8 mouse cellular contexts compared by ENCODE assay signal in the genomic region with DNA sequence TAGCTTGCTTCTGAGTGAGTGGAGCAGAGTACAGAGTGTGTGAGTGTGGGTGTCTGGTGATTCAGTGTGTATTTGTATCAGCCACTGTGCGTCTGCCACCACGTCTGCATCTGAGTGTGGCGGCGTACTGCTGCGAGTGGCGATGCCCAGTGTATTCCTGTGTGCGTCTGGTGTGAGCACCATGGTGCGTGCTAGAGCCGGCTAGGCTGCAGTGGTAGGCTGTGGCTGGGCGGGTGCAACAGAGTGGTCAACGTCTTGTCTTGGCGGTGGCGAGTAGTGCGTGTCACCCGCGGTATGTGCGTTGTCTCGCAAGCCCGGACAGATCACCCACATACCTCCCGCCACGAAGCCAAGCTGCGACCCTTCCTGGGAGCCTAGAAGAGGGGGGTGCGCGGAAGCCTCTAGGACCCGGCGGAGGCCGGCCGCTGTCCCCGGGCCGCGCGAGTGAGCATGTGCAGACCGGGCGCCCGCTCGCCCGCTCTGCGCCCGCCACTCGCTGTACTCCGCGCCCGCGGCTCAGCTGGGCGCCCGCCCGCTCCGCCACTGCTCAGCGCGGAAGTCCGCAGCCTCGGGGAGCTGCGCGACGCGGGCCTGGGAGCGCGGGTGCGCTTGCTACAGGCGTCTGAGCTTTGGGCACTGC. TPM values are rescaled to one million over a fixed set of nuclear protein-coding genes. Genes with fewer than 3 reads are reported as not detected.
DNase-seq lines count a peak whose midpoint lies in the region; ATAC-seq and TF ChIP-seq lines count a peak whose summit lies in the region.

No protein-coding gene starts in this region.

- no peaks in the 10 kb centered on the region for H3K9me3 ChIP-seq in intestine, postnatal 0 days (ENCODE audit: control insufficient read depth)
- H3K9me3 ChIP-seq in limb, embryonic 10.5 days (replicated peaks) = no peaks in the 10 kb centered on the region
- no peaks in the 10 kb centered on the region for H3K9me3 ChIP-seq in midbrain, embryonic 15.5 days

- H3K27ac ChIP-seq in intestine, postnatal 0 days (ENCODE audit: low read depth, low read length) = no peak overlapping the region
- peak overlapping the region; percentile 50 for H3K27ac ChIP-seq in limb, embryonic 10.5 days
- H3K27ac ChIP-seq in midbrain, embryonic 15.5 days = peak overlapping the region; percentile 87

- H3K27me3 ChIP-seq in intestine, postnatal 0 days (replicated peaks; ENCODE audit: control insufficient read depth, insufficient read depth, low read length) = peaks cover 27% of the 10 kb centered on the region
- H3K27me3 ChIP-seq in limb, embryonic 10.5 days (ENCODE audit: low read depth, poor library complexity, severe bottlenecking) = peaks cover 63% of the 10 kb centered on the region
- no peaks in the 10 kb centered on the region for H3K27me3 ChIP-seq in midbrain, embryonic 15.5 days (replicated peaks)

- peak; percentile 41 to 84 for DNase-seq in adrenal gland, adult (ENCODE audit: inconsistent age in 2 of 2, low spot score in 1 of 2)
- DNase-seq in adrenal gland, adult 8-10 months = no peak
- DNase-seq in cerebellum, adult 9-10 months = peak; percentile 74
- DNase-seq in frontal cortex, postnatal 14 days (ENCODE audit: low spot score in 2 of 2) = peak; percentile 53 to 55
- DNase-seq in limb, embryonic 10.5 days (ENCODE audit: low spot score) = peak; percentile 66
- peak; percentile 76 for DNase-seq in thymus, postnatal 14 days

- ATAC-seq in intestine, postnatal 0 days = no peak
- peak; percentile 93 for ATAC-seq in midbrain, embryonic 15.5 days (replicated peaks)

- no peak overlapping the region for H3K9ac ChIP-seq in intestine, postnatal 0 days (ENCODE audit: low read depth, low read length)
- peak overlapping the region; percentile 95 for H3K9ac ChIP-seq in midbrain, embryonic 15.5 days

- H3K4me1 ChIP-seq in intestine, postnatal 0 days (replicated peaks; ENCODE audit: control insufficient read depth, insufficient read depth, low read length) = no peaks in the 10 kb centered on the region; the same call in 1 of the 2 replicates
- peaks cover 18% of the 10 kb centered on the region for H3K4me1 ChIP-seq in limb, embryonic 10.5 days
- peaks cover 51% of the 10 kb centered on the region for H3K4me1 ChIP-seq in midbrain, embryonic 15.5 days

- 2% methylated on average over 58 of the region's 60 CpGs for WGBS in intestine, postnatal 0 days
- 4% methylated on average over 60 of the region's 60 CpGs for WGBS in limb, embryonic 10.5 days
- WGBS in midbrain, embryonic 15.5 days = under 1% methylated on average over 56 of the region's 60 CpGs

- peak overlapping the region; percentile 74 for H3K4me2 ChIP-seq in intestine, postnatal 0 days (replicated peaks; ENCODE audit: low read depth)
- peak overlapping the region; percentile 78 for H3K4me2 ChIP-seq in midbrain, embryonic 15.5 days

- peak overlapping the region; percentile 44 for H3K4me3 ChIP-seq in intestine, postnatal 0 days (ENCODE audit: low read depth, low read length)
- peak overlapping the region; percentile 69 for H3K4me3 ChIP-seq in limb, embryonic 10.5 days
- peak overlapping the region; percentile 95 for H3K4me3 ChIP-seq in midbrain, embryonic 15.5 days

- no peaks in the 10 kb centered on the region for H3K36me3 ChIP-seq in intestine, postnatal 0 days (ENCODE audit: control insufficient read depth, insufficient read depth)
- no peaks in the 10 kb centered on the region for H3K36me3 ChIP-seq in limb, embryonic 10.5 days
- no peaks in the 10 kb centered on the region for H3K36me3 ChIP-seq in midbrain, embryonic 15.5 days (replicated peaks)

- no peak for TF ChIP-seq CTCF in intestine, postnatal 0 days (IDR thresholded peaks at IDR 0.05; ENCODE audit: low read depth)

RNA-seq across cellular contexts. Expression of a gene that starts 0.9 kb away (rescaled TPM):
- total RNA-seq in adrenal gland, adult 8-10 months (2022) = 1 to 10 TPM; 6.8 to 9.2 (median 7.4) TPM
- polyA plus RNA-seq in intestine, postnatal 0 days (2015; fragmentation: Nextera tagmentation; extraction: Ambion mirVana) = 1.3 and 1.6 TPM in 2 replicates
- polyA plus RNA-seq in limb, embryonic 10.5 days (2016; fragmentation: Nextera tagmentation; extraction: Ambion mirVana) = 2.0 and 2.5 TPM in 2 replicates
- 86.4 and 95.0 TPM in 2 replicates for polyA plus RNA-seq in midbrain, embryonic 15.5 days (2015; fragmentation: Nextera tagmentation; extraction: Ambion mirVana)

Comparison
In these comparisons a context has a peak if more than half of its experiments do, and no peak if none do; other contexts are left out.
1. H3K4me3 ChIP-seq: peak in every context shown above with its lines; median percentile 95 in midbrain, embryonic 15.5 days; 69 in limb, embryonic 10.5 days; 44 in intestine, postnatal 0 days.
2. RNA of a gene that starts 0.9 kb away (polyA plus RNA-seq): 86.4 to 95.0 TPM in midbrain, embryonic 15.5 days; 2.0 to 2.5 TPM in limb, embryonic 10.5 days and 1.3 to 1.6 TPM in intestine, postnatal 0 days; every median in the first group is over 10 times any median in the second.